Mouse (Mus musculus): ENCODE results near the gene Pak6. TPM values are rescaled to one million over a fixed set of nuclear protein-coding genes. Genes with fewer than 3 reads are reported as not detected.

The Pak6 gene
- total RNA-seq, 2 experiments from 2014 or later: 83.4 to 104 TPM

GRCm38 (mm10) chr2:118663804-118664766 is 982 bp downstream of the Pak6 start:
- peak; percentile 44 for DNase-seq (ENCODE audit: low spot score in 2 of 2)
- intact Hi-C loops (cut with DNase I): loop anchor here (5.0 kb wide), 1 partner anchor 38 kb away; the partner anchor contains the start of gene Ankrd63

DNA sequence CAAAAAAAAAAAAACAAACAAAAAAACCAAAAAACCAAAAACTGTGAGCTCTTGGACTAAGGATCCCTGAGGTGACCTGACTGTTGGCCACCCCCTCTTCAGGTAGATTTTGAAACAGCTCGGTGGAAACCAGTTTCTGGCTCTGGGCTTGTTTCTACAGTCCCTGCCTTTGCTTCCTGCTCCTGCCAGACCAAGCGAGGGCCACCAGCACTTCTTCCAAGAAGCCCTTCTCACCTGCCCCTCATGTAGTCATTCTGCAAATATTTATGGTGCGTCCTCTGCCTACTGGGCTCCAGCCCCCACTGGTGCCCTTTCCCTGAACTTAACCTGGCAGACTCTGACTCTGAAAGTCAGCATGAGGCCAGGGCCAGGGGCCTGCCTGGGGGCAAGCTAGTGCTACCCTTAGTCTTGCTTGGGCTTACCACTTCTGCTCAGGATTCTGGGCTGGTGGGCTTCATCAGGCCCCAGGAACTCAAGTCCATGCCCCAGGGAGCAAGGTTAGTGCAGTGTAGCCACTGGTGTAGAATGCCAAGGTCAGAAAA is 1.9 kb downstream of the Pak6 start:
- DNase-seq (ENCODE audit: low spot score in 2 of 2): no peak
- intact Hi-C loops (cut with DNase I): loop anchor here (5.0 kb wide), 1 partner anchor 37 kb away; the partner anchor contains the start of gene Ankrd63

GRCm38 (mm10) chr2:118665616-118666015 is 2.5 kb downstream of the Pak6 start:
- DNase-seq (ENCODE audit: low spot score in 2 of 2): no peak
- intact Hi-C loops (cut with DNase I): no loop called here

GRCm38 (mm10) chr2:118667181-118667580 is 4.1 kb downstream of the Pak6 start:
- intact Hi-C loops (cut with DNase I): no loop called here
- DNase-seq (ENCODE audit: low spot score in 2 of 2): no peak

DNA sequence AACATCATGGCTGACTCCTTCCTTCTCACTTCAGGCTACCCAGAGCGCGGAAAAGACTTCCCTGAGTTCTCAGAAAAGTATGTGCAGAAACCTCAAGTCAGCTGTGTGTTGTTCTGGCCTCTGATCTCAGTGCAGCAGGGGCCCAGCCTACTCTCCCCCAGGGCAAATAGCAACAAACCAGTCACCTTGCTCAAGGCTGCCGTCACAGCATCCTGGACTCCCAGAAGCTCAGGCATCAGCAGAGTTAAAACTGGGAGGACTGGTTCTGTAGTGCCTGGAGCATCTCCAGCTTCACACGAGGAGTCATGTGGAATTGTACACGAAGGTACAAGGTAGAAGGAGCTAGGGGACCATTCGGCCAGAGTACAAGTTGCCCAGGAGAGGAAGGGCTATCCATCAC is 6.1 kb downstream of the Pak6 start:
- DNase-seq (ENCODE audit: low spot score in 2 of 2): no peak
- intact Hi-C loops (cut with DNase I): no loop called here

DNA sequence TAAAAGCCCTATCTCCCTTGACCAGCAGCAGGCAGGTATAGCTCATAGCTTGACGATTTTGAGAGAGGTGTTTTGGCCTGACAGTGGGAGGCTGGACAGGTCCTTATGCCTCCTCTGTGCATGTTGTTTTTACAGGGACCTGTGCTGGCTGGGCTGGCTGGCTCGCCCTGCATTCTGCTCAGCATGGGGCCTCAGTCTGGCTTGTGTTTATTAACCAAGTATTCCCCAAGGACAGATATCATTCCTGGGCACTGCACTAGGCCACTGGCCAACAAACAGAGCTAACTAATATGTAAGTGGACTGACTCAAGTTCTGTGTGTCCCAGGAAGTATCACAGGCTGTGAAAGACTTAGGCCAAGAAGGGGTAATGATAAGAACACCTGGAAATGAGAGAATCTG is 6.7 kb downstream of the Pak6 start:
- DNase-seq (ENCODE audit: low spot score in 2 of 2): no peak
- intact Hi-C loops (cut with DNase I): no loop called here

DNA sequence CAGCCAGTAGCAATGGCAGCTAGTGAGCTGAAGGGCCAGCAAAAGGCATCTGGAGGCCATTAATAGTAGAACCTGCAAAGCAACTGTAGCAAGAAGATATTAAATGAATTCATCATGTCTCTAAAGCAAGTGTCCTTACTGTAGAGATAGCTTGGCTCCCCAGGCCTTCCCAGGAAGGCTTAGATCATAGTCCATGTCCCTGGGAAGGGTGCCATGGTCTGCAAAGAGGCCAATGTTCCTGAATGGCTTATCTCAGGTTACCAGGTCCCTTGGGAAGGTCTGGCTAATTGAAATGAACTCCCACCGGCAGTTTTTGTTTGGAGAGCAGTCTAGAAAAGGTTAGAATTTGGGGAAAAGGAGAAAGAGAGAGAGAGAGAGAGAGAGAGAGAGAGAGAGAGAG is 8.6 kb downstream of the Pak6 start:
- DNase-seq (ENCODE audit: low spot score in 2 of 2): no peak
- intact Hi-C loops (cut with DNase I): no loop called here

DNA sequence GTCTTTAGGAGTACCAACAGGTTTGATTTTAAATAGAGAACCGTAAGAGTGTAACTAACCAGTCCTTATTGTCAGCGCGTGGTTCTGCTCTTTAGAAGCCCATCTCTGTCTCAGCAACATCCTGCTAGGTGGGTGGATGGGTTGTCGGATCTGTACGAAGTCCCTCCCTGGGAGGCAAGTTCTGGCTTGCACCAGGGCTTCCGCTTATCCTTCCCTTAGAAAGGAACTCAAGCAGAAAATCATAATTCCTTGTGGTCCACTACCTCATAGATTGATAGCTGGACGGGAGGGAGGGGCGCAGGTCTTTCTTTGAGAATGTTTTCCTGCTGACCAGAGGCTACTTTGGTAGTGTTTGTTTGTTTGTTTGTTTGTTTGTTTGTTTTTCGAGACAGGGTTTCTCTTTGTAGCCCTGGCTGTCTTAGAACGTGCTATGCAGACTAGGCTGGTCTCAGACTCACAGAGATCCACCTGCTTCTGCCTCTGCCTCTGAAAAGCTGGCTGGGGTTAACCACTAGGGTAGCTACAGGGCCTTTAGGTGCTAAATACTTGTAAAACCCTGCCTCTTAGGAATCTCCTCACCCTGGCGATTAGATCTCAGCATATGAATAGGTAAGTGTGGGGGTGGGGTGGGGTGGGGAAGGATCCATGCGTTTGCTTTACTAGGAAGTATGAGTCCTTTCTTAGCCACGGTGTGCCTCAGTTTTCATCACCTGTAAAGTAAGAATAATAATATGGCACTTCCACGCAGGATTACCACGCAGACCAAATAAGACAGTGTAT is 10.8 kb downstream of the Pak6 start:
- DNase-seq (ENCODE audit: low spot score in 2 of 2): no peak
- intact Hi-C loops (cut with DNase I): no loop called here

DNA sequence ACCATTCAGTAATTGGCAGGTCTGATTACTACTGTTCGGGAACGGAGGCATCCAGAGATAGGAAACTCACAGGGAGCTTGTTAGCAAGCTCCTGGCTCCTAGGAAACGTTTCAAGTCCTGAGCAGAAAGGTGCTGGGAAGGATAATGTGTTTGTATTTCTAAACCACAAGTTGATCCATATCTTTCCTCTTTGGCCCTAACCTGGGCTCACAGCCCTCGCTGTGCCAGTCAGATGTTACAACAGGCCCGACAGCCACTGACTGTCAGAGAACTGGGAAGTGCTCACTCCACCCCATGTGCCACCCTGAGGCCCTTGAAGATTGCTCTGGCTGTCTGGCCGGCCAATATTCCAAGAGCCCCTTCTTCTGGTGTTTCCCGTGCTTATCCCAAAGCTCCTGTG is 11.4 kb downstream of the Pak6 start:
- intact Hi-C loops (cut with DNase I): no loop called here
- no peak for DNase-seq (ENCODE audit: low spot score in 2 of 2)

DNA sequence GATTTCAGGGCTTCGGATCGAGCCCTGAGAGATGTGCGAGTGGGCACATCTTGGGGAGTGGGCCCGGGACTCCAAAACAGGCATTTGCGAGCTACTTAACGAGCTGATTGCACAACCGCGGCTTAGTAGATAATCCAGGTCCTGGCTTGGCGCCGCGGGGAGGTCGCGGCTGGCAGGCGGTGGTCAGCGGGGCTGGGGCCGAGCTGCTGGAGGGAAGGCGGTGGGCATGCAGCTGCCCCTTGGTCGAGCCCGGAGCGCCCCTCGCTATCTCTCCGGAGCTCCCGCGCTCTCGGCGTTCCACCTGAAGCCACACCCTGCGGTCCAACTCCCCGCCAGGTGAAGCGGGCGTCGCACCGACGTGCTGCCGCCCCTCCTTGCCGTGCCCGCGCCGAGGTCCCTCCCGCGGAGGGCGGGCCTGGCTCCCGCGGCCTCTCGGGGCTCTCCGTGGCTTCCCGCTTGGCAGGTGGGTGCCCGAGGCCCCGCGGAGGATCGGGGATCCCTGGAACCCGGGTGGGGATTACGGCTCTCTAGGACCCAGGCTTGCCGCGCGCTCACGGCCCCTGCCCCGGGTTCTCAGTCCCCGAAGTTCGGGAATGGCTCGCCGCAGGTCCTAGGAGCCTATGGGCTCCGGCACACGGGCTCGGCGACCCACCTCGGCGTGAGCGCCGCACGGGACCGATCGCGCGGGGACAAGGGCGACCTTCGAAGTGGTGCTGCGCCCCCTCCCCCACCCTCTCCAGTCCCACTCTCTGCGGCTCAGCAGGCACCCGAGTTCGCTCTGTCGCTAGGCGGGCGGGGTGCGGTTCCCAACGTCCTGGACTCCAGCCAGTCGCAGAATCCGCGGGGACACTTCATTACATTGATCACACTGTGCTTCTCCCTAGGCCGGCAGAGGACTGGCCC is 14.0 kb downstream of the Pak6 start:
- intact Hi-C loops (cut with DNase I): no loop called here
- DNase-seq (ENCODE audit: low spot score in 2 of 2): no peak

GRCm38 (mm10) chr2:118677817-118678216 is 14.7 kb downstream of the Pak6 start:
- intact Hi-C loops (cut with DNase I): no loop called here
- DNase-seq (ENCODE audit: low spot score in 2 of 2): no peak

DNA sequence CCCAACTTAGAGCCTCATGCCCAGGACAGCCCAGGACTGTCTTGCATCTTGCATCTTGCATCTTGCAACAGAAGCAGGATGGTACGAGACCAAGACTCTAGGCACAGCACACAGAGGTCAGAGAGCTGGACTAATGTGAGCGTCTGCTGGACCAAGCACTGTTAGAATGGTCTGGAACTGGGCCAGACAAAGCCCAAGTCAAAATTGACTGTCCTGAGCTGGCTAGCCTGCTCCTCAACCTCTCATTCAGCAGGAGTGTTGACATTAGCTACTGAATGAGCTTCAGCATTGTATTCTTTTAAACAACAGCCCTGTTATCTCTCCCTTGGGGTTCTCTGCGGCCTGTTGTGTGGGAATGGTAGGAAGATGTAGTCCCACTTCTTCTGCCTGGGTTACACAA is 16.5 kb downstream of the Pak6 start:
- no peak for DNase-seq (ENCODE audit: low spot score in 2 of 2)
- intact Hi-C loops (cut with DNase I): no loop called here

- intact Hi-C loops (cut with DNase I): no loop called here
- DNase-seq (ENCODE audit: low spot score in 2 of 2): no peak
These were observed 17.8 kb downstream of the Pak6 start for GRCm38 (mm10) chr2:118680926-118681325.

DNA sequence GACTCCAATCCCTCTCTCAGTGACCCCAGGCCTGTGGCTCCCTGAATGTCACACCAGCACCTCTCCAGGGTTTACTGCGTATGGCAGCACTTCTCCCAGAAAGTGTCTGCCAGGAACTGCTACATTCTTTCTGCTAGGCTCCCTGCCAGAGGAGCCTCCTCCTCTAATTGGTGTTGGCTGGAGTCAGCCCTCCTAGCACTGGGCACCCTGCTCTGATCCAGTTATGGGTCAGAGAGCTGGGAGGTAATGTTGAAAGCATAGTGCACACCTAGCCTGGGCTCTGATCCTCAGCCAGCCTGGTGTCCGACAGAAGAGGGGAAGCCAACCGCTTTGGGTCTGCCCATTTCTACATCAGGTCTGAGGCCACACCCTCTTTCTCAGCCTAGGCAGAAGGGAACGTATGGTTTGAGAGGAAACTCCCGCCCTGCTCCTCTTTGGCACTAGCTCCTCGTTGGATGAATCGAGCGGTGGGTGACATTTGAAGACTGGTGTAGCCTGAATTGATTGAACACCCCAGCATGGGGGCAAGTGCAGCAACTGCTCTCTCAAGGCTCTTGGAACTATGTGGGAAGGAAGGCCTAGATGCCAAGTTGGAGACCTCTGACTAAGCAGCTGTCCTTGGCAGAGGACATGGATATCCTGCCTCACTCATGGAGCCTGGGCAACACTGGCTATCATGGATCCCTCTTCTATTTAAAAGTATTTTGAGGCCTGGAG is 19.6 kb downstream of the Pak6 start:
- intact Hi-C loops (cut with DNase I): no loop called here
- DNase-seq (ENCODE audit: low spot score in 2 of 2): no peak

DNA sequence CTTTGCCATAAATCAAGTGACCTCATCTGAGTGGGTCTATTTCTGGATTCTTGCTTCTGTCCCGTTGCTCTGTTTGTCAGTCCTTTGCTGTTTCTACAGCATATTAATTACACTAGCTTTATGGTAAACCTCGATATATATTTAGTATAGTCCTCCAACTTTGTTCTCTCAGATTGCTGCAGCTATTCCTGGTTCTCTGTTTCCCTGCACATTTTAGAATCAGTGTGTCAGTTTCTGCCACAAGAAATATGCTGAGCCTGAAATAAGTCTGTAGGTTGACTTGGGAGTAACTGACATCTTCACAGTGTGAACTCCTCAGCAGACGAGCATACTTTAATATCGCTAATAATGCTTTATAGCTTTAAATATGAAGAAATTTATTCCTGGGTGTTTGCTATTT is 22.0 kb downstream of the Pak6 start:
- intact Hi-C loops (cut with DNase I): no loop called here
- DNase-seq (ENCODE audit: low spot score in 2 of 2): no peak

DNA sequence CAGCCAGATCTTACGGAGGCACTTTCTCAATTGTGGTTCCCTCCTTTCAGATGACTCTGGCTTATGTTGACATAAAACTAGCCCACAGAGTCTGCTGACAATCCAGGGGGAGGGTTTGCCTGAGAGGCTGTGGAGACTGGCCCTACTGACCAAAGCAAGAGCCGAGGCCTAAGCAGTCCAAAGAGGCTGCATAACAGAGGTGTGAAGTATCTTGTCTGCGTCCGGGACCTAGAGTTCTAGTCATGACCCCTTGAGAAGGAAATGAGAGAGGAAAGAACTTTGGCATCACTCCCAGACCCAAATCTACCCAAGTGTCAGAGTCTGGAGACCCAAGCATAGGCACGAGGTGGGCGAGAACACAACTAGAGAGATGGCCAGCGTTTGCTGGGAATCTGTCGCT is 23.6 kb downstream of the Pak6 start:
- intact Hi-C loops (cut with DNase I): no loop called here

GRCm38 (mm10) chr2:118687791-118688190 is 24.7 kb downstream of the Pak6 start:
- DNase-seq (ENCODE audit: low spot score in 2 of 2): no peak
- intact Hi-C loops (cut with DNase I): no loop called here

More for the DNA sequence above, 23.6 kb downstream of the Pak6 start:
- no peak for DNase-seq (ENCODE audit: low spot score in 2 of 2)

DNA sequence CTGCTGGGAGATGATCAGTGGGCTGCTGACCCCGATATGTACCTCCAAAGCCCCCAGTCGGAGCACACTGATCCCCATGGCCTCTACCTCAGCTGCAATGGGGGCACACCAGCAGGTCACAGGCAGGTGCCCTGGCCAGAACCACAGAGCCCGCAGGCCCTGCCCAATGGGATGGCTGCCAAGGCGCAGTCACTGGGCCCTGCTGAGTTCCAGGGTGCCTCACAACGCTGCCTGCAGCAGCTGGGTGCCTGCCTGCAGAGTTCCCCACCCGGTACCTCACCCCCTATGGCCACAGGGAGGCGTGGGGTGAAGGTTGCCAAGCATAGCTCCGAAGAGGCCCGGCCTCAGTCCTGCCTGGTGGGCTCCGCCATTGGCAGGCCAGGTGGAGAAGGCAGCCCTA is 26.8 kb downstream of the Pak6 start:
- DNase-seq (ENCODE audit: low spot score in 2 of 2): no peak
- intact Hi-C loops (cut with DNase I): no loop called here

All from left cerebral cortex, postnatal 36 days (tissue).